Mouse (Mus musculus): ENCODE results near the gene Pebp1. TPM values are rescaled to one million over a fixed set of nuclear protein-coding genes. Genes with fewer than 3 reads are reported as not detected.
A peak's percentile ranks its signal among the peaks of the same experiment; 100 is the strongest.

The Pebp1 gene
- polyA plus RNA-seq, 1 experiment from 2014 or later, result 289 TPM

- H3K27me3 ChIP-seq (replicated peaks; ENCODE audit: insufficient read depth, low read length), result no peaks in the 10 kb centered on the region
- H3K4me2 ChIP-seq (replicated peaks; ENCODE audit: low read depth, low read length), result no peak overlapping the region
- H3K4me1 ChIP-seq (ENCODE audit: insufficient read depth, low read depth, low read length), result no peaks in the 10 kb centered on the region
- H3K4me3 ChIP-seq (ENCODE audit: low read depth, low read length), result no peak overlapping the region
- DNase-seq (ENCODE audit: low spot score) (no peak), ATAC-seq (no peak)
- no peak overlapping the region for H3K27ac ChIP-seq (ENCODE audit: low read length)
- H3K9ac ChIP-seq (replicated peaks; ENCODE audit: low read depth), result no peak overlapping the region
- WGBS, result 89% methylated on average over 14 of the region's 14 CpGs
- TF ChIP-seq CTCF (IDR thresholded peaks at IDR 0.05), result no peak
- no peak for TF ChIP-seq EP300 (IDR thresholded peaks at IDR 0.05)
- no peaks in the 10 kb centered on the region for H3K9me3 ChIP-seq (ENCODE audit: low read length)
- peaks cover 8% of the 10 kb centered on the region; the same call in 1 of the 2 replicates for H3K36me3 ChIP-seq (ENCODE audit: insufficient read depth, low read length)
Measured at GRCm38 (mm10) chr5:117271945-117272344, 15.5 kb downstream of the Pebp1 start.

GRCm38 (mm10) chr5:117269395-117269794 is 18.0 kb downstream of the Pebp1 start:
- no peaks in the 10 kb centered on the region for H3K27me3 ChIP-seq (replicated peaks; ENCODE audit: insufficient read depth, low read length)
- TF ChIP-seq CTCF (IDR thresholded peaks at IDR 0.05), result no peak
- no peak for TF ChIP-seq EP300 (IDR thresholded peaks at IDR 0.05)
- H3K4me1 ChIP-seq (ENCODE audit: insufficient read depth, low read depth, low read length), result no peaks in the 10 kb centered on the region
- H3K4me2 ChIP-seq (replicated peaks; ENCODE audit: low read depth, low read length), result no peak overlapping the region
- WGBS, result 95% methylated on average over 12 of the region's 12 CpGs
- peaks cover 19% of the 10 kb centered on the region for H3K36me3 ChIP-seq (ENCODE audit: insufficient read depth, low read length)
- H3K9ac ChIP-seq (replicated peaks; ENCODE audit: low read depth), result no peak overlapping the region
- ATAC-seq (peak; percentile 22; the same call in 1 of the 2 replicates), DNase-seq (ENCODE audit: low spot score) (no peak)
- no peak overlapping the region for H3K4me3 ChIP-seq (ENCODE audit: low read depth, low read length)
- H3K27ac ChIP-seq (ENCODE audit: low read length), result no peak overlapping the region
- H3K9me3 ChIP-seq (ENCODE audit: low read length), result no peaks in the 10 kb centered on the region

GRCm38 (mm10) chr5:117268749-117269148 is 18.7 kb downstream of the Pebp1 start:
- Histone ChIP-seq H3K4me1 (ENCODE audit: insufficient read depth, low read depth, low read length) (no peaks in the 10 kb centered on the region), H3K9ac (replicated peaks; ENCODE audit: low read depth) (no peak overlapping the region), H3K27me3 (replicated peaks; ENCODE audit: insufficient read depth, low read length) (no peaks in the 10 kb centered on the region), H3K27ac (ENCODE audit: low read length) (no peak overlapping the region), H3K4me3 (ENCODE audit: low read depth, low read length) (no peak overlapping the region), H3K4me2 (replicated peaks; ENCODE audit: low read depth, low read length) (no peak overlapping the region), H3K9me3 (ENCODE audit: low read length) (no peaks in the 10 kb centered on the region), H3K36me3 (ENCODE audit: insufficient read depth, low read length) (peaks cover 25% of the 10 kb centered on the region)
- WGBS, result 59% methylated on average over 5 of the region's 5 CpGs
- ATAC-seq, result no peak
- no peak for DNase-seq (ENCODE audit: low spot score)
- TF ChIP-seq CTCF (IDR thresholded peaks at IDR 0.05) (no peak), EP300 (IDR thresholded peaks at IDR 0.05) (no peak)

GRCm38 (mm10) chr5:117267913-117268312 is 19.5 kb downstream of the Pebp1 start:
- Histone ChIP-seq H3K4me3 (ENCODE audit: low read depth, low read length) (no peak overlapping the region), H3K27me3 (replicated peaks; ENCODE audit: insufficient read depth, low read length) (no peaks in the 10 kb centered on the region), H3K4me1 (ENCODE audit: insufficient read depth, low read depth, low read length) (no peaks in the 10 kb centered on the region), H3K36me3 (ENCODE audit: insufficient read depth, low read length) (peaks cover 31% of the 10 kb centered on the region), H3K9me3 (ENCODE audit: low read length) (no peaks in the 10 kb centered on the region), H3K4me2 (replicated peaks; ENCODE audit: low read depth, low read length) (no peak overlapping the region), H3K9ac (replicated peaks; ENCODE audit: low read depth) (no peak overlapping the region), H3K27ac (ENCODE audit: low read length) (no peak overlapping the region)
- no peak for DNase-seq (ENCODE audit: low spot score)
- no peak for ATAC-seq
- TF ChIP-seq EP300 (IDR thresholded peaks at IDR 0.05) (no peak), CTCF (IDR thresholded peaks at IDR 0.05) (no peak)
- 57% methylated on average over 14 of the region's 14 CpGs for WGBS

GRCm38 (mm10) chr5:117264701-117265100 is 22.7 kb downstream of the Pebp1 start:
- ATAC-seq (no peak), DNase-seq (ENCODE audit: low spot score) (no peak)
- H3K36me3 ChIP-seq (ENCODE audit: insufficient read depth, low read length), result peaks cover 23% of the 10 kb centered on the region
- no peak overlapping the region for H3K4me2 ChIP-seq (replicated peaks; ENCODE audit: low read depth, low read length)
- TF ChIP-seq EP300 (IDR thresholded peaks at IDR 0.05) (no peak), CTCF (IDR thresholded peaks at IDR 0.05) (no peak; the same call in 1 of the 2 replicates)
- H3K27ac ChIP-seq (ENCODE audit: low read length), result no peak overlapping the region
- H3K9ac ChIP-seq (replicated peaks; ENCODE audit: low read depth), result no peak overlapping the region
- H3K4me1 ChIP-seq (ENCODE audit: insufficient read depth, low read depth, low read length), result no peaks in the 10 kb centered on the region
- 55% methylated on average over 5 of the region's 5 CpGs for WGBS
- H3K9me3 ChIP-seq (ENCODE audit: low read length), result no peaks in the 10 kb centered on the region
- H3K4me3 ChIP-seq (ENCODE audit: low read depth, low read length), result no peak overlapping the region
- H3K27me3 ChIP-seq (replicated peaks; ENCODE audit: insufficient read depth, low read length), result no peaks in the 10 kb centered on the region

GRCm38 (mm10) chr5:117263566-117263965 is 23.9 kb downstream of the Pebp1 start:
- no peak for TF ChIP-seq EP300 (IDR thresholded peaks at IDR 0.05)
- no peak for TF ChIP-seq CTCF (IDR thresholded peaks at IDR 0.05)
- no peaks in the 10 kb centered on the region for H3K4me1 ChIP-seq (ENCODE audit: insufficient read depth, low read depth, low read length)
- peaks cover 23% of the 10 kb centered on the region for H3K36me3 ChIP-seq (ENCODE audit: insufficient read depth, low read length)
- ATAC-seq, result no peak
- no peak overlapping the region for H3K4me3 ChIP-seq (ENCODE audit: low read depth, low read length)
- H3K4me2 ChIP-seq (replicated peaks; ENCODE audit: low read depth, low read length), result no peak overlapping the region
- H3K9me3 ChIP-seq (ENCODE audit: low read length), result no peaks in the 10 kb centered on the region
- no peak overlapping the region for H3K9ac ChIP-seq (replicated peaks; ENCODE audit: low read depth)
- no peak overlapping the region for H3K27ac ChIP-seq (ENCODE audit: low read length)
- 87% methylated on average over 16 of the region's 21 CpGs for WGBS
- DNase-seq (ENCODE audit: low spot score), result no peak
- no peaks in the 10 kb centered on the region for H3K27me3 ChIP-seq (replicated peaks; ENCODE audit: insufficient read depth, low read length)

GRCm38 (mm10) chr5:117258276-117258675 is 29.1 kb downstream of the Pebp1 start:
- TF ChIP-seq EP300 (IDR thresholded peaks at IDR 0.05) (no peak), CTCF (IDR thresholded peaks at IDR 0.05) (no peak)
- DNase-seq (ENCODE audit: low spot score), result no peak
- 84% methylated on average over 15 of the region's 15 CpGs for WGBS
- no peaks in the 10 kb centered on the region for H3K27me3 ChIP-seq (replicated peaks; ENCODE audit: insufficient read depth, low read length)
- no peak for ATAC-seq
- H3K4me2 ChIP-seq (replicated peaks; ENCODE audit: low read depth, low read length), result no peak overlapping the region
- no peaks in the 10 kb centered on the region for H3K9me3 ChIP-seq (ENCODE audit: low read length)
- H3K36me3 ChIP-seq (ENCODE audit: insufficient read depth, low read length), result peaks cover 30% of the 10 kb centered on the region
- H3K4me3 ChIP-seq (ENCODE audit: low read depth, low read length), result no peak overlapping the region
- no peak overlapping the region for H3K27ac ChIP-seq (ENCODE audit: low read length)
- no peak overlapping the region for H3K9ac ChIP-seq (replicated peaks; ENCODE audit: low read depth)
- H3K4me1 ChIP-seq (ENCODE audit: insufficient read depth, low read depth, low read length), result no peaks in the 10 kb centered on the region

All from lung, postnatal 0 days (tissue).